Mouse (Mus musculus): Measurements from ENCODE around the gene Rabep1.

Rabep1 gene

GRCm38 (mm10) chr11:70973947-70974346 lies 129.4 kb downstream of the Rabep1 start:
- DNase-seq (ENCODE audit: low read depth, low spot score), result no peak

- DNase-seq (ENCODE audit: low read depth, low spot score), result peak; percentile 57
Measured at GRCm38 (mm10) chr11:70975193-70975592, 130.6 kb downstream of the Rabep1 start.

GRCm38 (mm10) chr11:70977293-70977692 lies 132.7 kb downstream of the Rabep1 start:
- DNase-seq (ENCODE audit: low read depth, low spot score), result no peak

- DNase-seq (ENCODE audit: low read depth, low spot score), result no peak
Measured at GRCm38 (mm10) chr11:70980232-70980631, 135.7 kb downstream of the Rabep1 start.

GRCm38 (mm10) chr11:70980751-70981510 lies 136.4 kb downstream of the Rabep1 start:
- no peak for DNase-seq (ENCODE audit: low read depth, low spot score)

- no peak for DNase-seq (ENCODE audit: low read depth, low spot score)
Measured at GRCm38 (mm10) chr11:70982030-70982429, 137.5 kb downstream of the Rabep1 start.

- DNase-seq (ENCODE audit: low read depth, low spot score), result peak; percentile 97
Measured at GRCm38 (mm10) chr11:70982557-70983228, 138.1 kb downstream of the Rabep1 start, which contains the start of gene C1qbp. Gene C1qbp, minus strand, starts transcription at chr11:70983026.

Data from brain, adult 2 months (tissue).